Mouse (Mus musculus) brain, embryonic 18.5 days (tissue): ENCODE results near the gene Ccdc57.
"Not testable (repeated sequence)": the region's sequence is repeated elsewhere in the genome, so short reads cannot be mapped to it uniquely, and the experiment has no call there.

Experiments used
- DNase-seq: peaks from one replicate; pipeline ENCODE4 v3.0.0-alpha.2; 2012; ENCODE audit warnings: low read depth, low spot score

Gene Ccdc57

GRCm38 (mm10) chr11:120784064-120784791 lies 148.4 kb downstream of the Ccdc57 start, which contains the start of the genes Rfng and Gps1:
Gene Rfng (minus strand): TSS chr11:120784207.
Gene Gps1 (plus strand): TSS chr11:120784272.
- peak; percentile 55 for DNase-seq

GRCm38 (mm10) chr11:120783426-120784063 lies 149.1 kb downstream of the Ccdc57 start:
- DNase-seq = no peak

- DNase-seq = not testable (repeated sequence)
These were observed 151.3 kb downstream of the Ccdc57 start for GRCm38 (mm10) chr11:120781361-120781760.

- DNase-seq = no peak
These were observed 152.8 kb downstream of the Ccdc57 start for GRCm38 (mm10) chr11:120779876-120780275.

GRCm38 (mm10) chr11:120777123-120777522 lies 155.5 kb downstream of the Ccdc57 start:
- no peak for DNase-seq
